ENCODE assay signal across 21 mouse cellular contexts in genomic region chr8:77023837-77024710, GRCm38 (mm10).
DNase-seq lines count a peak whose midpoint lies in the region; ATAC-seq and TF ChIP-seq lines count a peak whose summit lies in the region.
"Had no signal": no experiment of that assay in that cellular context is flagged by ENCODE, and none has a peak within 500 bp of the region (broad histone marks: within the 10 kb centered on the region; RNA-seq: fewer than 3 reads in every experiment).

No protein-coding gene starts in this region.

- no peaks in the 10 kb centered on the region for H3K9me3 ChIP-seq in embryonic facial prominence, embryonic 11.5 days (replicated peaks; ENCODE audit: control insufficient read depth, low read length)
- H3K9me3 ChIP-seq in embryonic facial prominence, embryonic 10.5 days, result no peaks in the 10 kb centered on the region
- 0 out of 2 replicates have a peak, but pooled peaks cover 2% of the 10 kb centered on the region for H3K9me3 ChIP-seq in embryonic facial prominence, embryonic 12.5 days
- no peaks in the 10 kb centered on the region for H3K9me3 ChIP-seq in limb, embryonic 15.5 days
- H3K9me3 ChIP-seq: forebrain, embryonic 12.5 days; heart, embryonic 13.5 days had no signal

- TF ChIP-seq CTCF in layer of hippocampus, adult 2 months (conservative IDR thresholded peaks at IDR 0.05), result no peak

- no peaks in the 10 kb centered on the region for H3K36me3 ChIP-seq in embryonic facial prominence, embryonic 11.5 days (replicated peaks; ENCODE audit: control insufficient read depth, insufficient read depth, low read depth, low read length)
- H3K36me3 ChIP-seq in embryonic facial prominence, embryonic 10.5 days (replicated peaks), result no peaks in the 10 kb centered on the region
- no peaks in the 10 kb centered on the region for H3K36me3 ChIP-seq in embryonic facial prominence, embryonic 12.5 days
- no peaks in the 10 kb centered on the region for H3K36me3 ChIP-seq in limb, embryonic 15.5 days
- H3K36me3 ChIP-seq: forebrain, embryonic 12.5 days; heart, embryonic 13.5 days had no signal

- H3K9ac ChIP-seq in embryonic facial prominence, embryonic 11.5 days (replicated peaks; ENCODE audit: low read length), result no peak overlapping the region
- H3K9ac ChIP-seq in embryonic facial prominence, embryonic 12.5 days, result no peak overlapping the region
- no peak overlapping the region for H3K9ac ChIP-seq in limb, embryonic 15.5 days
- H3K9ac ChIP-seq: forebrain, embryonic 12.5 days; heart, embryonic 13.5 days; lung, embryonic 14.5 days had no signal

- H3K4me1 ChIP-seq in embryonic facial prominence, embryonic 11.5 days (ENCODE audit: control insufficient read depth, insufficient read depth, low read length), result no peaks in the 10 kb centered on the region
- H3K4me1 ChIP-seq in embryonic facial prominence, embryonic 10.5 days, result no peaks in the 10 kb centered on the region
- H3K4me1 ChIP-seq in embryonic facial prominence, embryonic 12.5 days, result peaks cover 5% of the 10 kb centered on the region; the same call in 1 of the 2 replicates
- no peaks in the 10 kb centered on the region for H3K4me1 ChIP-seq in limb, embryonic 15.5 days
- H3K4me1 ChIP-seq: forebrain, embryonic 12.5 days had no signal

- no peak overlapping the region for H3K4me2 ChIP-seq in embryonic facial prominence, embryonic 11.5 days (ENCODE audit: low read depth, low read length)
- H3K4me2 ChIP-seq in embryonic facial prominence, embryonic 12.5 days (replicated peaks), result no peak overlapping the region
- H3K4me2 ChIP-seq in limb, embryonic 15.5 days, result no peak overlapping the region
- H3K4me2 ChIP-seq: forebrain, embryonic 12.5 days; heart, embryonic 13.5 days; lung, embryonic 14.5 days had no signal

- H3K27me3 ChIP-seq in embryonic facial prominence, embryonic 11.5 days (ENCODE audit: control insufficient read depth, insufficient read depth, low read length), result no peaks in the 10 kb centered on the region
- H3K27me3 ChIP-seq in embryonic facial prominence, embryonic 10.5 days (replicated peaks; ENCODE audit: low read depth, poor library complexity, severe bottlenecking), result no peaks in the 10 kb centered on the region
- H3K27me3 ChIP-seq in embryonic facial prominence, embryonic 12.5 days, result no peaks in the 10 kb centered on the region
- no peaks in the 10 kb centered on the region for H3K27me3 ChIP-seq in limb, embryonic 15.5 days
- H3K27me3 ChIP-seq: CH12.LX; forebrain, embryonic 12.5 days; heart, embryonic 13.5 days had no signal

- H3K27ac ChIP-seq in embryonic facial prominence, embryonic 11.5 days (replicated peaks; ENCODE audit: low read depth, low read length), result no peak overlapping the region
- H3K27ac ChIP-seq in embryonic facial prominence, embryonic 10.5 days (replicated peaks), result no peak overlapping the region
- peak overlapping the region; percentile 9; the same call in 1 of the 2 replicates for H3K27ac ChIP-seq in layer of hippocampus, adult 2 months
- 0 out of 2 replicates have a peak overlapping the region, but pooled peaks have one; percentile 6 for H3K27ac ChIP-seq in embryonic facial prominence, embryonic 12.5 days
- H3K27ac ChIP-seq in limb, embryonic 15.5 days, result 0 out of 2 replicates have a peak overlapping the region, but pooled peaks have one; percentile 24
- H3K27ac ChIP-seq: forebrain, embryonic 12.5 days; heart, embryonic 13.5 days; macrophage had no signal

- WGBS in embryonic facial prominence, embryonic 11.5 days, result 75% methylated on average over 13 of the region's 13 CpGs
- WGBS in embryonic facial prominence, embryonic 10.5 days, result 81% methylated on average over 13 of the region's 13 CpGs
- 67% methylated on average over 13 of the region's 13 CpGs for WGBS in embryonic facial prominence, embryonic 12.5 days
- WGBS in limb, embryonic 15.5 days, result 60% methylated on average over 13 of the region's 13 CpGs

- ATAC-seq in embryonic facial prominence, embryonic 11.5 days (replicated peaks; ENCODE audit: insufficient number of reproducible peaks, low FRiP score, low TSS enrichment, low read depth), result no peak
- peak; percentile 60; the same call in 1 of the 2 replicates for ATAC-seq in embryonic facial prominence, embryonic 12.5 days (ENCODE audit: insufficient number of reproducible peaks, insufficient read depth, low FRiP score, low TSS enrichment)
- ATAC-seq in limb, embryonic 15.5 days (ENCODE audit: insufficient number of reproducible peaks, low FRiP score, low TSS enrichment, low read depth), result 0 out of 2 replicates have a peak, but pooled peaks have one; percentile 24
- ATAC-seq: inflammation-experienced regulatory T-cells, adult 6 months had no signal

- H3K4me3 ChIP-seq in embryonic facial prominence, embryonic 11.5 days (ENCODE audit: low read depth, low read length), result no peak overlapping the region
- H3K4me3 ChIP-seq in embryonic facial prominence, embryonic 10.5 days, result no peak overlapping the region
- H3K4me3 ChIP-seq in layer of hippocampus, adult 2 months, result no peak overlapping the region
- no peak overlapping the region for H3K4me3 ChIP-seq in embryonic facial prominence, embryonic 12.5 days
- no peak overlapping the region for H3K4me3 ChIP-seq in limb, embryonic 15.5 days
- H3K4me3 ChIP-seq: forebrain, embryonic 12.5 days; heart, embryonic 13.5 days had no signal

- peak; percentile 43 for DNase-seq in embryonic facial prominence, embryonic 11.5 days (ENCODE audit: low spot score)
- DNase-seq in embryonic facial prominence, embryonic 10.5 days (ENCODE audit: low spot score), result no peak
- DNase-seq in layer of hippocampus, adult 2 months (ENCODE audit: low spot score in 2 of 2), result no peak
- no peak for DNase-seq in layer of hippocampus, postnatal 10 days (ENCODE audit: low spot score in 2 of 2)
- DNase-seq in heart, postnatal 4 days, result no peak
- DNase-seq in heart, adult 9 months (ENCODE audit: low spot score in 2 of 2), result no peak
- DNase-seq: adrenal gland, adult 8-10 months; cerebellum, postnatal 14 days; heart, postnatal 36 days; kidney, adult 9 months; layer of hippocampus, postnatal 36 days; lung, embryonic 14.5 days; midbrain, embryonic 14.5 days; thymus, postnatal 25 days had no signal

Comparison
In these comparisons a context has a peak if more than half of its experiments do, and no peak if none do; other contexts are left out.
1. H3K27ac ChIP-seq: peak in layer of hippocampus, adult 2 months (single experiment), embryonic facial prominence, embryonic 12.5 days (single experiment) and limb, embryonic 15.5 days (single experiment); none in embryonic facial prominence, embryonic 11.5 days (single experiment) and embryonic facial prominence, embryonic 10.5 days (single experiment).